Mouse (Mus musculus): Measurements from ENCODE around the gene Tchp.

GRCm38 (mm10) chr5:114673114-114673513 is 34.4 kb upstream of the Tchp start:
- TF ChIP-seq CTCF (IDR thresholded peaks at IDR 0.05; ENCODE audit: low read depth) = peak; percentile 18; the same call in 1 of the 2 replicates
- no peak for TF ChIP-seq EP300 (IDR thresholded peaks at IDR 0.05; ENCODE audit: low read depth)
